Mouse (Mus musculus): ENCODE data around the gene Dthd1.

Gene Dthd1

DNA sequence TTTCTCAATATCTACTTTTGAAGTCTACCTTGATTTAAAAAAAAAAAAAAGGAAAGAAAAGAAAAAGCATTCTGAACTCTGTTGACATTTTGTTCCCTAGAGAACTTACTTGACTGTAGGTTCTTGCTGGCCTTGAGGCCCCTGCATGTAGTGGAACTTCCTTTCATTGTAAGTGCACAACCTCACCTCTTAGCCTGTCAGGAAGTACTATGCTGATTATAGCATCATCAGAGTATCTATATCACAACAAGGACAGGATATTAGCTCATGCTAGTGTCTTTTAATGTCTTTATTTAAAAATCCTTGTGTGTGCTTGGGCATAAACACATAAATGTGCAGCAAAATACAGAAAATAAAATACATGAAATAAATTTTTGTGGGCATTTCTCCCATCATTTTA, 53.4 kb downstream of the Dthd1 start:
- DNase-seq, result no peak

GRCm38 (mm10) chr5:62879530-62879929, 65.9 kb downstream of the Dthd1 start:
- DNase-seq, result no peak

DNA sequence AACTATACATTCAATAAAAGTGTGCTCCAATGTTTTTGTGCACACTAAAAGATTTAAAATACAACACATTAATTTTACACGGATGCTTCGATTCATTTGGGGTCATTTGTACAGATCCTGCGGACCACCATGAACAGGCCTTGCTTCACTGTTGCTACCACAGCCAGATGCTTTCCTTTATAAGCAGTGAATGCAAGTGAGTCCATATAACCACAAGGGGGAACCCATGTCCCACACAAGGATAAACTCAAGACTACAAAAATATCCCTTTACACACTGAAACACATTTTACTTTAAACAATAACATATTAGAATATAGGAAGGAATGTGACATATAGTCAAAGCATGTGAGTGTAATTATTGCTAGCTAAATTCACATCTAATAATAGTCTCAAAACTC, 81.7 kb downstream of the Dthd1 start:
- no peak for DNase-seq

- DNase-seq, result no peak
Measured at GRCm38 (mm10) chr5:62906954-62907353, 93.3 kb downstream of the Dthd1 start.

- DNase-seq, result no peak
Measured at GRCm38 (mm10) chr5:62909074-62909473, 95.5 kb downstream of the Dthd1 start.

- no peak for DNase-seq
Measured at GRCm38 (mm10) chr5:62924616-62925015, 111.0 kb downstream of the Dthd1 start.
